Mouse (Mus musculus): ENCODE measurements around the gene Mmp10.

DNA sequence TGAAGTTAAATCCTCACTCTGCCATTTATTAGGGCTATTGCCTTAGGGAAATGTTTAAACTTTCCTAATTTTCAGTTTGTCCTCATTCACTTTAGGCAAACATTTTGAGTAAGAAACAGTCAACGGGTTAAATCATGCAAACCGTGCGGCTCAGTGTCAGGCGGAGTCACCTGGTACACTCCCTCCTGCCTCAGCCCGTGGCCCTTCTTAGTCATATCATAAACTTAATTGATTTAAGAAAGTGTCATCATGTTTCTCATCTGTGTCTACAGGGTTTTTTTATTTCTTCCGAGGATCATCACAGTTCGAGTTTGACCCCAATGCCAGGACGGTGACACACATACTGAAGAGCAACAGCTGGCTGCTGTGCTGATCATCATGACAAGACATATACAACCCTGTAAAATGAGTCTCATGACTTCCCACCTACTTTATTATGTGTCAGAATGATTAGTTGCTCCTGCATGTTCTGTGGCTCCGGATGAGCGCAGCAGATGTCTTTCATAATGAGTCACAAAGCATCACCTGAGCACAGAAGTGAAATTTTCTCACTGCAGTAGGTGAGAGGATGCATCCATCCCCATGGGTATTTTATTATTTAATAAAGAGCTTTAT, 7.6 kb downstream of the Mmp10 start:
- TF ChIP-seq CTCF (IDR thresholded peaks at IDR 0.05) (no peak), EP300 (IDR thresholded peaks at IDR 0.05) (no peak)

All from lung, postnatal 0 days (tissue).